Mouse (Mus musculus) embryonic facial prominence, embryonic 15.5 days (tissue): ENCODE results near the gene Ttc24. TPM values are rescaled to one million over a fixed set of nuclear protein-coding genes. Genes with fewer than 3 reads are reported as not detected.

ENCODE experiments used
- ATAC-seq: fragments of 200-750 bp; cut with Nextera tagmentation; 2 replicates; pipeline ENCODE4 v1.8.0; 2017; ENCODE audit warnings: low read depth, moderate TSS enrichment; ENCODE audit not compliant: insufficient number of reproducible peaks, low FRiP score, low TSS enrichment
- H3K27ac ChIP-seq: fragments of 300-500 bp; sonication (generic); replicated peaks from 2 replicates; pipeline ENCODE4 v1.5.1; 2015; ENCODE audit warnings: mild to moderate bottlenecking, inconsistent platforms
- H3K27me3 ChIP-seq: fragments of 300-500 bp; sonication (generic); 2 replicates; pipeline ENCODE4 v1.6.1; 2015; ENCODE audit warnings: inconsistent platforms
- H3K36me3 ChIP-seq: fragments of 300-500 bp; sonication (generic); 2 replicates; pipeline ENCODE4 v1.6.1; 2015; ENCODE audit warnings: mild to moderate bottlenecking, inconsistent platforms
- H3K4me1 ChIP-seq: fragments of 300-500 bp; sonication (generic); 2 replicates; pipeline ENCODE4 v1.6.1; 2015; ENCODE audit warnings: inconsistent platforms
- H3K4me2 ChIP-seq: fragments of 300-500 bp; sonication (generic); replicated peaks from 2 replicates; pipeline ENCODE4 v1.6.1; 2015; ENCODE audit warnings: mild to moderate bottlenecking, inconsistent platforms
- H3K4me3 ChIP-seq: fragments of 300-500 bp; sonication (generic); replicated peaks from 2 replicates; pipeline ENCODE4 v1.5.1; 2015; ENCODE audit warnings: mild to moderate bottlenecking, inconsistent platforms
- H3K9ac ChIP-seq: fragments of 300-500 bp; sonication (generic); 2 replicates; pipeline ENCODE4 v1.6.1; 2015; ENCODE audit warnings: inconsistent platforms
- H3K9me3 ChIP-seq: fragments of 300-500 bp; sonication (generic); replicated peaks from 2 replicates; pipeline ENCODE4 v1.6.1; 2016; ENCODE audit warnings: inconsistent platforms
- WGBS: fragments of 180-500 bp; shearing (Covaris S2); methylation state at CpG from one replicate; pipeline ENCODE4 v1.1.7; 2015; 5-methylcytosine and 5-hydroxymethylcytosine counted together
- polyA plus RNA-seq: library from polyadenylated mRNA; unstranded; fragments of >200 nt; fragmentation: Nextera tagmentation; extraction: Ambion mirVana; gene quantifications from 2 replicates; pipeline ENCODE4 v1.2.1, GENCODE M21; 2015

The Ttc24 gene
- polyA plus RNA-seq, 1 experiment from 2014 or later: 0.52 TPM

GRCm38 (mm10) chr3:88101736-88102135 is 23.6 kb upstream of the Ttc24 start:
- H3K4me1 ChIP-seq: no peaks in the 10 kb centered on the region
- H3K36me3 ChIP-seq: peaks cover 76% of the 10 kb centered on the region
- H3K27me3 ChIP-seq: no peaks in the 10 kb centered on the region
- no peak for ATAC-seq
- H3K4me3 ChIP-seq: no peak overlapping the region
- no peaks in the 10 kb centered on the region for H3K9me3 ChIP-seq
- 90% methylated on average over 7 of the region's 7 CpGs for WGBS
- H3K27ac ChIP-seq: no peak overlapping the region
- no peak overlapping the region for H3K9ac ChIP-seq
- no peak overlapping the region for H3K4me2 ChIP-seq

DNA sequence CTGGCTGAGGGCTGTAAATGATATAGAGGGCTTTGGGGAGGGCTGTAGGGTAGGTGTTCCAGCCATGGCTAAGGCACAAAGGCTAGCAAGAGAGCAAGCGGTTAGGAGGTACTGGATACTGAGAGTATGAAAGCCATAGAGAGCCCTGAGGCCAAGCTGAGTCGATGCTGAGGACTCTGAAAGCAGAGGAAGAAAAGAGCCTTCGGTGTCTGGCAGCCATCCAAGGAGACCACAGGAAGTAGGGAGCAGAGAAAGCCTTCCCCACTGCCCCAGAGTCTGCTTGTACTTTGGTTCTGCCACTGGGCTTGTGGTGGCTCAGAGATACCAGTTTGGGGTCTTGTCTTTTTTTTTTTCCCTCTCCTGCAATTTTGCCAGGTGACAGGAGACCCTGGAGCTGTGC is 22.1 kb upstream of the Ttc24 start:
- Histone ChIP-seq H3K27me3 (no peaks in the 10 kb centered on the region), H3K27ac (no peak overlapping the region), H3K9ac (no peak overlapping the region), H3K36me3 (peaks cover 69% of the 10 kb centered on the region), H3K4me2 (no peak overlapping the region), H3K9me3 (no peaks in the 10 kb centered on the region), H3K4me1 (no peaks in the 10 kb centered on the region), H3K4me3 (no peak overlapping the region)
- 68% methylated on average over 3 of the region's 3 CpGs for whole genome bisulfite sequencing
- no peak for ATAC-seq

DNA sequence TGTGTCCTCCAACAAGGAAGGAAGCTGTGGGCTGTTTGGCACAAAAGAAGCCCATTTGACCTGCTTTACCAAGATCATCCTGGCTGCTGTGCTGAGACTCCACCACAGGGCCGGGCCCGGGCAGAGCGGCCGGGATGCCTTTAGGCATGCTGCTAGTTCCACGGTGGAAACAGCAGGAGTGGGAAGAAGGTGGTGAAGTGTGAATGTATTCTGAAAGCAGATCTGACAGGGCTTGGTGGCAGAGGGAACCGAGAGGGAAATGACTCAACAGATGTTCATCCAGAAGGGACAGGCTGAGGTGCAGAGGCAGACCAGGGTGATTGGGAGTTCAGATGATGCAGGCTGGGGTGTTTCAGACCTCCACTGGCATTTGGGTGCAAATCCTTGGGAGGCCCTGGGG is 19.6 kb upstream of the Ttc24 start:
- no peak for ATAC-seq
- Histone ChIP-seq H3K9me3 (no peaks in the 10 kb centered on the region), H3K9ac (no peak overlapping the region), H3K4me3 (no peak overlapping the region), H3K36me3 (peaks cover 61% of the 10 kb centered on the region), H3K4me2 (no peak overlapping the region), H3K27me3 (no peaks in the 10 kb centered on the region), H3K4me1 (no peaks in the 10 kb centered on the region), H3K27ac (no peak overlapping the region)
- whole genome bisulfite sequencing: 79% methylated on average over 6 of the region's 6 CpGs

DNA sequence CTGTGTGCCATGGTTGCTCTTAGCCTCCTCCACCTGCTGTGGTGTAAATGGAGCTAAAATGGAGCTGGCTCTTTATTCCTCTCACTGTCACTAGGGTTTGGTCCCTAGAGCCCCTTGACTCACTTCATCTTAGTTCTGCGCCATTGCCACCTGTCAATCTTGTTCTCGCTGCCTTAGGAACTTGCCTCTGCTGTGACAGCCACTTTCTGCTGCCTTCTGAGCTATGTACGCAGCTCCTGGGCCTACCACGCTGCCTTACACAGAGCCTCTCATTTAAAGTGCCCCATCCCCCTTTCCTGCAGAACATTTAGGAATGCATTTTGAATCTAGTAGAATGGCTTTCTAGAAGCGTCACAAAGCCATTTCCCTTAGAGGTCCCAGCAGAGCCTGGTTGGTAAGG is 16.0 kb upstream of the Ttc24 start:
- H3K4me2 ChIP-seq: no peak overlapping the region
- no peak for ATAC-seq
- H3K4me1 ChIP-seq: no peaks in the 10 kb centered on the region
- H3K27ac ChIP-seq: no peak overlapping the region
- no peak overlapping the region for H3K9ac ChIP-seq
- 85% methylated on average over 5 of the region's 5 CpGs for WGBS
- no peaks in the 10 kb centered on the region for H3K9me3 ChIP-seq
- H3K27me3 ChIP-seq: no peaks in the 10 kb centered on the region
- H3K4me3 ChIP-seq: no peak overlapping the region
- peaks cover 67% of the 10 kb centered on the region for H3K36me3 ChIP-seq

DNA sequence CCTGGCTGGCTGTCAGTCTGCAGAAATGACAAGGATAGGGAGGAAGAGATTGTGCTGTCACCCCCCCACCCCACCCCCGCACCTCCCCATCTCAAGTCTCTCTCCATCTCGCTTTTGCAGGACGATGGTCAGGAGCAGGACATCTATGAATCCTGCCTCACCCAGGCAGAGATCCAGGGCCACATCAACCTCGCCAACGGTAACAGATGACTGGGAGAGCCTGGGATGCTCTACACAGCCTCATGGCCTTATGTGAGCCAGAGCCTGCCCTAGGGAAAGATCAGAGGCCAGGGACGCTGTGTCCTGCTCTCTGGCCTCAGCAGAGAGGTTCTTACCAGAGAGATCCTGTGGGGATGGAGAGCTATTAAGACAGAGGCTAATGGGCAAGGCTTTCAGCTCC is 12.5 kb upstream of the Ttc24 start:
- Histone ChIP-seq H3K4me1 (no peaks in the 10 kb centered on the region), H3K4me2 (no peak overlapping the region), H3K36me3 (peaks cover 66% of the 10 kb centered on the region), H3K27ac (no peak overlapping the region), H3K9ac (no peak overlapping the region), H3K27me3 (no peaks in the 10 kb centered on the region), H3K4me3 (no peak overlapping the region), H3K9me3 (no peaks in the 10 kb centered on the region)
- no peak for ATAC-seq
- WGBS: 91% methylated on average over 6 of the region's 6 CpGs

DNA sequence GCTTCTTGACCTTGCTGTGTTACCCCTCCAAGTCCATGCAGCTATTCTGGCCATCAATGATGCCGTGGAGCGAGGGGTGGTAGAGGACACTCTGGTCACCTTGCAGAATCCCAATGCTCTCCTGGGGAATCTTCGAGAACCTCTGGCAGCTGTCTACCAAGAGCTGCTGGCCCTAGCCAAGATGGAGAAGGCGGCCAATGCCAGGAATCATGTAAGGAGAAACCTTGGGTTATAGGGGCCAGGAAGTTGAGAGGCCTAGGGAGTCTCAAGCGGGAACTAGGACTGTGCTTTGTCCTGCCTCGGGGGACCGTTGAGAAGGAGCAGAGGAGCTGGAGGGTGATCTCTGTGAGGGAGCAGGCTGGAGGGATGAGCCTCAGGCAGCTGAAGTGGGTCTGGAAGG is 12.0 kb upstream of the Ttc24 start:
- ATAC-seq: no peak
- Histone ChIP-seq H3K36me3 (peaks cover 66% of the 10 kb centered on the region), H3K9ac (no peak overlapping the region), H3K4me3 (no peak overlapping the region), H3K9me3 (no peaks in the 10 kb centered on the region), H3K4me2 (no peak overlapping the region), H3K27me3 (no peaks in the 10 kb centered on the region), H3K27ac (no peak overlapping the region), H3K4me1 (no peaks in the 10 kb centered on the region)
- WGBS: 88% methylated on average over 7 of the region's 7 CpGs

DNA sequence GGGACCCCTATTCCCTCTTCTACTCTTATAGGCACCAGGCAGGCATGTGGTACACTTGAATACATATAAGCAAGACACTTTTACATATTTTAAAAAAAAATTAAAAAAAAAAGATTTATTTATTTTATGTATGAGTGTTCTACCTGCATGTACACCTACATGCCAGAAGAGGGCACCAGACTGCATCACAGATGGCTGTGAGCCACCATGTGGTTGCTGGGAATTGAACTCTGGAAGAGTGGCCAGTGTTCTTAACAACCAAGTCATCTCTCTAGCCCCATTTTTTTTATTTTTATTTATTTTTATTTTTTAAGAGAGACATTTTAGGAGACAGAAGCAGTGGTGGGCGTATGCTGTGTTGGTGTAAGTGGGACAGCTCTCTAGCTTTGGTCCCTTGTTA is 9.6 kb upstream of the Ttc24 start:
- no peaks in the 10 kb centered on the region for H3K27me3 ChIP-seq
- H3K4me3 ChIP-seq: no peak overlapping the region
- H3K4me1 ChIP-seq: peaks cover 6% of the 10 kb centered on the region
- ATAC-seq: no peak
- WGBS: 75% methylated on average over 1 of the region's 1 CpGs
- peaks cover 59% of the 10 kb centered on the region for H3K36me3 ChIP-seq
- H3K9ac ChIP-seq: no peak overlapping the region
- no peak overlapping the region for H3K27ac ChIP-seq
- no peaks in the 10 kb centered on the region for H3K9me3 ChIP-seq
- no peak overlapping the region for H3K4me2 ChIP-seq

DNA sequence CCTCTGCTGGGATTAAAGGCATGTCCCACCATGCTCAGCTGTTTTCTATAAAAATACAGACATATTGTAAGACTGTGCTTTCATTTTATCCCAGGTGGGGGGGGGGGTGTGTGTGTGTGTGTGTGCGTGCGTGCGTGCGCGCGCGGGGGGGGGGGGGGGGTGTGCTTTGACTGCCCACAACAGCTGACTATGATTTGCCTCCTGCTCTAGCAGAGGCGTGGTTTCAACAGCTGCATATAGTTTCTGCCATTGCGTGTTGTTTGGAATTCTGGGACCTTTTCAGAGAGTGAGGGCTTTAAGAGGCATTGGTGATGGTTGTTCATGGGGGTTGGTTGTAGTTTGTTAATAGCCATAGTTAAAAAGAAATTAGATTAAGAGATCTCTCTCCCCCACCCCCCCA is 7.4 kb upstream of the Ttc24 start:
- H3K36me3 ChIP-seq: peaks cover 36% of the 10 kb centered on the region
- no peaks in the 10 kb centered on the region for H3K9me3 ChIP-seq
- ATAC-seq: no peak
- H3K27ac ChIP-seq: peak overlapping the region; percentile 39; the same call in 1 of the 2 replicates
- no peak overlapping the region for H3K4me2 ChIP-seq
- H3K27me3 ChIP-seq: no peaks in the 10 kb centered on the region
- H3K4me3 ChIP-seq: no peak overlapping the region
- H3K9ac ChIP-seq: no peak overlapping the region
- H3K4me1 ChIP-seq: peaks cover 18% of the 10 kb centered on the region
- 77% methylated on average over 9 of the region's 9 CpGs for WGBS

DNA sequence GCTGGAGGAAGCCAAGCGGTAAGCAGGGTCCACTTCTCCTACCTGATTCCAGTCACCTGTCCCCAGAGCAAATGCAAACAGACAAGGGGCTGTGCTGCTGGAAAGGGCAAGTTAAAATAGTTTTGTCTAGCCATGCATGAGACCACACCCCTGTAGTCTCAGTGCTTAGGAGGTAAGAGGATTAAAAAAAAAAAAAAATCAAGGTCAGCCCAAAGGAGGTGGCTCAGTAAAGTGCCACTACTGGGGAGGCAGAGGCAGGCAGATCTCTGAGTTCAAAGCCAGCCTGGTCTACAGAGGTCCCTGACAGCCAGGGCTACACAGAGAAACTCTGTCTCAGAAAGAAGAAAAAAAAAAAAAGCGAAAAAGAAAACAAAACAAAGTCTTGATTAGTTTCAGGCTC is 5.9 kb upstream of the Ttc24 start:
- Histone ChIP-seq H3K27ac (no peak overlapping the region), H3K4me1 (peaks cover 18% of the 10 kb centered on the region), H3K27me3 (no peaks in the 10 kb centered on the region), H3K9me3 (no peaks in the 10 kb centered on the region), H3K9ac (no peak overlapping the region), H3K4me3 (no peak overlapping the region), H3K4me2 (no peak overlapping the region), H3K36me3 (peaks cover 22% of the 10 kb centered on the region)
- no peak for ATAC-seq
- WGBS: 91% methylated on average over 2 of the region's 2 CpGs

DNA sequence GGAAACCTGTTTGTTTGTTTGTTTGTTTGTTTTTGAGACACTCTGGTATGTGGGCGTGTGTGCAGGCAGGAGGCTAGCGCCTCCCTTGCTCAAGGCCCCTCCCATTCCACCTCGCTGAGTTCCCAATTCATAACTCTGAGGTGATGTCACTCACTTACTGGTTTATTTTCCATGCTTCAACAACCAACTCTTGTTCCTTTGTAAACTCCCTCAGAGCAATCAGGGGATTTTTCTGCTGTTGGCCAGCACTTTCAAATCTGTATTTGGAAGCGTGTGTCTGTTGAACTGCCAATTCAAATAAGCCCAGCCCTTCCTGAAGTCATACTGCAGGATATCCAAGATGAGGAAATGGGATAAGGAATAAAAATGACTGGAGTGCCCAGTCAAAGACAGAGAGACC is 4.6 kb upstream of the Ttc24 start:
- H3K27ac ChIP-seq: no peak overlapping the region
- peak overlapping the region; percentile 61 for H3K4me3 ChIP-seq
- no peak for ATAC-seq
- H3K9me3 ChIP-seq: no peaks in the 10 kb centered on the region
- peak overlapping the region; percentile 92 for H3K4me2 ChIP-seq
- 5% methylated on average over 4 of the region's 4 CpGs for WGBS
- H3K9ac ChIP-seq: 0 out of 2 replicates have a peak overlapping the region, but pooled peaks have one; percentile 43
- H3K36me3 ChIP-seq: 0 out of 2 replicates have a peak, but pooled peaks cover 12% of the 10 kb centered on the region
- H3K27me3 ChIP-seq: no peaks in the 10 kb centered on the region
- peaks cover 18% of the 10 kb centered on the region for H3K4me1 ChIP-seq

DNA sequence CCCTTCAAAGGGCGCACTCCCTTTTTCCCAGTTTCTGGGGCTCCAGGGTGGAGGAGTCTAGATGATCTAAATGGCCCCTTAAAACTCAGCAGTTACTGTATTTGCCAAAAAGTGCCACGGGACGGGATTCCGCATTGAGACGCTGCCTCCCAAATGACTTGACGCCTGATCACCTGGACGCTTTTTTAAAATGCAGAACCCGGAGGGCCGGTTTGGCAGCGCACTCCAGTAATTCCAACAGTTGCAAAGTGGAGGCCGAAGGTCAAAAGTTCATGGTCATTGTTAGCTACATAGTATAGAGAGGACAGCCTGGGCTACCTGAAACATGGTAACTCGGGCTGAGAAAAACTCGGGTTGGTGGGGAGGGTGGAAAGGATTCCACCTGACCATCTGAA is 4.1 kb upstream of the Ttc24 start:
- peak overlapping the region; percentile 43 for H3K9ac ChIP-seq
- no peaks in the 10 kb centered on the region for H3K27me3 ChIP-seq
- peaks cover 18% of the 10 kb centered on the region for H3K4me1 ChIP-seq
- peak overlapping the region; percentile 92 for H3K4me2 ChIP-seq
- ATAC-seq: no peak
- H3K36me3 ChIP-seq: 0 out of 2 replicates have a peak, but pooled peaks cover 12% of the 10 kb centered on the region
- H3K27ac ChIP-seq: no peak overlapping the region
- H3K4me3 ChIP-seq: peak overlapping the region; percentile 61
- 2% methylated on average over 13 of the region's 13 CpGs for WGBS
- no peaks in the 10 kb centered on the region for H3K9me3 ChIP-seq

GRCm38 (mm10) chr3:88081345-88082223 is 3.5 kb upstream of the Ttc24 start, which contains the start of gene Iqgap3:
Gene Iqgap3, plus strand, starts transcription at chr3:88081971.
- peak; percentile 77 for ATAC-seq
- 19% methylated on average over 33 of the region's 33 CpGs for WGBS

More at GRCm38 (mm10) chr3:88081345-88082223, 3.5 kb upstream of the Ttc24 start, which contains the start of gene Iqgap3:
- H3K36me3 ChIP-seq: 0 out of 2 replicates have a peak, but pooled peaks cover 12% of the 10 kb centered on the region
- peak within 1 kb of the TSS; percentile 61 for H3K4me3 ChIP-seq
- H3K27ac ChIP-seq: 0 out of 2 replicates have a peak within 1 kb of the TSS, but pooled peaks have one; percentile 7
- peak within 1 kb of the TSS; percentile 92 for H3K4me2 ChIP-seq
- H3K27me3 ChIP-seq: no peaks in the 10 kb centered on the region
- peak within 1 kb of the TSS; percentile 43 for H3K9ac ChIP-seq
- H3K4me1 ChIP-seq: peaks cover 18% of the 10 kb centered on the region
- H3K9me3 ChIP-seq: no peaks in the 10 kb centered on the region
